Mouse (Mus musculus): ENCODE measurements at regions not wholly inside any gene's neighbourhood (a gene's known extent, or its start where the extent isn't known, plus 50 kb on each side); places are given as distances from the start of the nearest gene placed in this dataset.

DNA sequence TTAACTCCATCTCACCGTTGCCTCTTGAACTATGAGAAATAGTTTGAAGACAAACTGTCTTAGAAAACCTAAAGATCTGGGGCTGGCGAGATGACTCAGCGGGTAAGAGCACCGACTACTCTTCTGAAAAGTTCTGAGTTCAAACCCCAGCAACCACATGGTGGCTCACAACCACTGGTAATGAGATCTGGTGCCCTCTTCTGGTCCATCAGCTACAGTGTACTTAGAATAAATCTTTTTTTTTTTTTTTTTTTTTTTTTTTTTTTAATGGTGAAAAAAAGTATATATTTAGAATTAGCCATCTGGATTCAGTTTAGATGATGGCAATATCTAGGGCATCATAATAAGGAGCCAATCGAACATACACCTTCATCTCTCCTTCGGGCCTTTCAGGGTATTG lies 782.2 kb upstream of the Pabpc4l start:
- TF ChIP-seq EP300 (IDR thresholded peaks at IDR 0.05; ENCODE audit: low read depth) (no peak), CTCF (IDR thresholded peaks at IDR 0.05; ENCODE audit: low read depth) (no peak)
